Mouse (Mus musculus) E14TG2a.4 (cell line): ENCODE results near the gene Klra8.
"Not testable (repeated sequence)": the region's sequence is repeated elsewhere in the genome, so short reads cannot be mapped to it uniquely, and the experiment has no call there.

Source experiments
- H3K27me3 ChIP-seq: 2 replicates; pipeline ENCODE4 v1.6.1; 2014; ENCODE audit warnings: low read length, control low read depth; ENCODE audit not compliant: insufficient read depth
- H3K36me3 ChIP-seq: 2 replicates; pipeline ENCODE4 v1.6.1; 2014; ENCODE audit warnings: low read length, control low read depth; ENCODE audit not compliant: insufficient read depth
- H3K4me1 ChIP-seq: replicated peaks from 2 replicates; pipeline ENCODE4 v1.6.1; 2014; ENCODE audit warnings: low read depth, low read length, control low read depth
- H3K4me3 ChIP-seq: replicated peaks from 2 replicates; pipeline ENCODE4 v1.5.1; 2014; ENCODE audit warnings: mild to moderate bottlenecking, low read length
- H3K9me3 ChIP-seq: 2 replicates; pipeline ENCODE4 v1.6.1; 2014; ENCODE audit warnings: low read length, control low read depth
- CTCF ChIP-seq: conservative IDR thresholded peaks from 2 replicates; pipeline ENCODE4 v1.5.1; 2014; ENCODE audit warnings: low read length
- NANOG ChIP-seq: IDR thresholded peaks from 2 replicates; pipeline ENCODE4 v1.6.1; 2014; ENCODE audit warnings: borderline replicate concordance, low read length, mixed read lengths
- POU5F1 ChIP-seq: IDR thresholded peaks from 2 replicates; pipeline ENCODE4 v1.6.1; 2014; ENCODE audit warnings: low read length, borderline replicate concordance

Klra8 gene

GRCm38 (mm10) chr6:130129798-130130197, at the start of gene Klra8:
TSS of gene Klra8 (minus strand) at chr6:130129898.
- not testable (repeated sequence) for H3K36me3 ChIP-seq, H3K27me3 ChIP-seq, H3K9me3 ChIP-seq

GRCm38 (mm10) chr6:130110485-130110884, 19.2 kb downstream of the Klra8 start:
- TF ChIP-seq POU5F1 (no peak), NANOG (no peak), CTCF (no peak)
- H3K4me3 ChIP-seq, result no peak overlapping the region
- no peaks in the 10 kb centered on the region for H3K4me1 ChIP-seq
- H3K36me3 ChIP-seq, result no peaks in the 10 kb centered on the region
- H3K9me3 ChIP-seq, result no peaks in the 10 kb centered on the region
- no peaks in the 10 kb centered on the region for H3K27me3 ChIP-seq

More at GRCm38 (mm10) chr6:130129798-130130197, at the start of gene Klra8:
- H3K4me3 ChIP-seq, H3K4me1 ChIP-seq: not testable (repeated sequence)

- H3K4me1 ChIP-seq, H3K4me3 ChIP-seq, H3K36me3 ChIP-seq, H3K9me3 ChIP-seq, H3K27me3 ChIP-seq: not testable (repeated sequence)
Observed at GRCm38 (mm10) chr6:130102743-130103142, 27.0 kb downstream of the Klra8 start.

DNA sequence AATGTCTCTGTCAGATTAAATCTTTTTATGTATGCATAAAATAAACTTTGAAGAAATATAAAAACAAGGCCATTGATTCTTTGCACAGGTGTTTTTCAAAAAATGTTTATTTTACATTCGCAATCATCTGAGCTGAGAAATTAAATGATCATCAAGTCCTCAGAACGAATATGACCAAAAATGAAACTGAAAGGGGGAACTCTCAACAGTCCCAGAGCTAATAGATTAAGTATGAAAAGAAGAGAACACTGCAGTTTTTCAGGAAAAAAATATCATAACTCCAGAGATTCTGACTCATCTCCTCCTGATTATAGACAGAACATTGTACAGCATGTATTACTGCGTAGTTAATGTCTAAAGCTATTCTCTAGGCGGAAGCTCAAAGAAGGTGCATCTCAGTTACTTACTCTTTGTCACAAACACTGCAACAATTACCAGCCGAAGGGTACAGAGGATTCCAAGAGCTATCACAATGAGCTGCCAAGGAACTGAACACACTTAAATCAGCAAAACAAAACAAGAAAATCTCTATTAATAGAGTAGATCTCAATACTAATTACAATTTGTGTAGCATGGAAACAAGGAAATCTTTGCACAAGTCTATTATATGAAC, 37.3 kb downstream of the Klra8 start:
- H3K9me3 ChIP-seq, result no peaks in the 10 kb centered on the region
- H3K27me3 ChIP-seq, result no peaks in the 10 kb centered on the region
- no peaks in the 10 kb centered on the region for H3K36me3 ChIP-seq
- H3K4me3 ChIP-seq, result no peak overlapping the region
- TF ChIP-seq POU5F1, result no peak
- no peak for TF ChIP-seq CTCF
- TF ChIP-seq NANOG, result no peak
- no peaks in the 10 kb centered on the region for H3K4me1 ChIP-seq

- not testable (repeated sequence) for H3K36me3 ChIP-seq, H3K9me3 ChIP-seq, H3K4me1 ChIP-seq, H3K4me3 ChIP-seq, H3K27me3 ChIP-seq
Observed at GRCm38 (mm10) chr6:130067171-130067570, 62.5 kb downstream of the Klra8 start, which contains the start of gene Klra4. TSS of gene Klra4 (minus strand) at chr6:130067271.
